Mouse (Mus musculus) intestine, embryonic 16.5 days (tissue): ENCODE measurements around the gene Lhfpl3. TPM values are rescaled to one million over a fixed set of nuclear protein-coding genes. Genes with fewer than 3 reads are reported as not detected.

ENCODE experiments used
- ATAC-seq: fragments of 200-750 bp; cut with Nextera tagmentation; 2 replicates; pipeline ENCODE4 v1.8.0; 2017; ENCODE audit warnings: moderate TSS enrichment, moderate library complexity
- H3K27ac ChIP-seq: fragments of 300-500 bp; sonication (generic); 2 replicates; pipeline ENCODE4 v1.5.1; 2014; ENCODE audit warnings: mild to moderate bottlenecking, low read length
- H3K27me3 ChIP-seq: fragments of 300-500 bp; sonication (generic); replicated peaks from 2 replicates; pipeline ENCODE4 v1.6.1; 2014; ENCODE audit warnings: low read length, control low read depth, mixed read lengths; ENCODE audit not compliant: control insufficient read depth, insufficient read depth
- H3K36me3 ChIP-seq: fragments of 300-500 bp; sonication (generic); 2 replicates; pipeline ENCODE4 v1.6.1; 2014; ENCODE audit warnings: low read length, control low read depth; ENCODE audit not compliant: control insufficient read depth, insufficient read depth
- H3K4me1 ChIP-seq: fragments of 300-500 bp; sonication (generic); 2 replicates; pipeline ENCODE4 v1.6.1; 2014; ENCODE audit warnings: low read length, control low read depth, mixed read lengths; ENCODE audit not compliant: control insufficient read depth, insufficient read depth
- H3K4me2 ChIP-seq: fragments of 300-500 bp; sonication (generic); 2 replicates; pipeline ENCODE4 v1.6.1; 2014; ENCODE audit warnings: low read depth, low read length, control low read depth
- H3K4me3 ChIP-seq: fragments of 300-500 bp; sonication (generic); 2 replicates; pipeline ENCODE4 v1.5.1; 2014; ENCODE audit warnings: mild to moderate bottlenecking, low read length
- H3K9ac ChIP-seq: fragments of 300-500 bp; sonication (generic); 2 replicates; pipeline ENCODE4 v1.6.1; 2014; ENCODE audit warnings: low read depth, low read length
- H3K9me3 ChIP-seq: fragments of 300-500 bp; sonication (generic); 2 replicates; pipeline ENCODE4 v1.6.1; 2016; ENCODE audit warnings: low read length, control low read depth; ENCODE audit not compliant: control insufficient read depth
- WGBS: fragments of 180-500 bp; shearing (Covaris S2); extraction: QIAGEN DNeasy Blood & Tissue Kit; methylation state at CpG from one replicate; pipeline ENCODE4 v1.1.7; 2014; 5-methylcytosine and 5-hydroxymethylcytosine counted together
- microRNA-seq: library from miRNA; unstranded; fragments of <30 nt; microRNA quantifications from one replicate; pipeline ENCODE4, GENCODE M21; 2016
- polyA plus RNA-seq: library from polyadenylated mRNA; unstranded; fragments of >200 nt; fragmentation: Nextera tagmentation; extraction: Ambion mirVana; gene quantifications from 2 replicates; pipeline ENCODE4 v1.2.1, GENCODE M21; 2015

Gene Lhfpl3
- polyA plus RNA-seq, 1 experiment from 2014 or later: 0.05 TPM

- no peak for ATAC-seq
- H3K9me3 ChIP-seq: no peaks in the 10 kb centered on the region
- H3K4me2 ChIP-seq: no peak overlapping the region
- no peaks in the 10 kb centered on the region for H3K4me1 ChIP-seq
- 21% methylated on average over 3 of the region's 3 CpGs for whole genome bisulfite sequencing
- no peaks in the 10 kb centered on the region for H3K27me3 ChIP-seq
- no peak overlapping the region for H3K4me3 ChIP-seq
- H3K27ac ChIP-seq: no peak overlapping the region
- H3K9ac ChIP-seq: no peak overlapping the region
- H3K36me3 ChIP-seq: no peaks in the 10 kb centered on the region
These were observed 539.0 kb downstream of the Lhfpl3 start for GRCm38 (mm10) chr5:23284884-23285283.

- ATAC-seq: no peak
These were observed 543.3 kb downstream of the Lhfpl3 start for GRCm38 (mm10) chr5:23289149-23289548.

More at GRCm38 (mm10) chr5:23289149-23289548, 543.3 kb downstream of the Lhfpl3 start:
- no peak overlapping the region for H3K4me3 ChIP-seq
- H3K36me3 ChIP-seq: no peaks in the 10 kb centered on the region
- no peak overlapping the region for H3K4me2 ChIP-seq
- H3K9ac ChIP-seq: no peak overlapping the region
- H3K9me3 ChIP-seq: no peaks in the 10 kb centered on the region
- no peaks in the 10 kb centered on the region for H3K4me1 ChIP-seq
- H3K27ac ChIP-seq: no peak overlapping the region
- no peaks in the 10 kb centered on the region for H3K27me3 ChIP-seq

Small RNA genes lying within 50 kb of the gene (microRNA-seq; reads per million reads assigned to microRNA genes)
- gene Gm28022 (not detected), gene Gm44363 (not detected)

Other genes with a start within 250 kb of the Lhfpl3 start
- 35.4 and 41.4 TPM in 2 replicates for gene Orc5, start 195.6 kb upstream of the Lhfpl3 start, polyA plus RNA-seq